In the genomic region with DNA sequence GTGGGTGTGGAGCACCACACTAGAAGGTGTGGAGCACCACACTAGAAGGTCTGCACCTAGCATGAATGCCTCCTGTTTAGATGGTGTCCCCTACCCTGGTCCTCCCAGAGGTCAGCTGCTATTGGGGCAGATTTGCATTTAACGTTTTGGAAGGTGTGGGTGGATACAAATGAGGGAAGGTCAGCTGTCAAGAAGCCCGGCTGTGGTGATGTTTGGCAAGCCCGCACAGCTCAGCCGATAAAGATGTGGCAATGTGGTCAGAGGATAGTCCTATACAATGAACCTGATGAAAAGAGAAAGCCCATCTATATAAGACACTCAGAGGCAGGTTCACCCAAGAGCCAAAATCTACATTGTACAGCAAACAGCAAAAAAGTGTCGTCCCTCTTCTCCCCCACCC, we compare ENCODE assay signal across 15 mouse cellular contexts.
"Had no signal": no experiment of that assay in that cellular context is flagged by ENCODE, and none has a peak within 500 bp of the region (broad histone marks: within the 10 kb centered on the region; RNA-seq: fewer than 3 reads in every experiment).

No protein-coding gene starts in this region.

- H3K27ac ChIP-seq: kidney, embryonic 15.5 days; limb, embryonic 12.5 days; lung, embryonic 15.5 days; midbrain, embryonic 10.5 days; neural tube, embryonic 15.5 days; stomach, embryonic 15.5 days had no signal

- H3K4me3 ChIP-seq: kidney, embryonic 15.5 days; limb, embryonic 12.5 days; lung, embryonic 15.5 days; midbrain, embryonic 10.5 days; myocyte; neural tube, embryonic 15.5 days; stomach, embryonic 15.5 days had no signal

- H3K4me2 ChIP-seq: kidney, embryonic 15.5 days; limb, embryonic 12.5 days; lung, embryonic 15.5 days; neural tube, embryonic 15.5 days; stomach, embryonic 15.5 days had no signal

- H3K9me3 ChIP-seq: kidney, embryonic 15.5 days; lung, embryonic 15.5 days; midbrain, embryonic 10.5 days; neural tube, embryonic 15.5 days; stomach, embryonic 15.5 days had no signal

- ATAC-seq: inflammation-experienced regulatory T-cells, adult 6 months had no signal

- DNase-seq: kidney, adult 18-20 months; liver; midbrain, embryonic 14.5 days; retina, postnatal 1 day; right cerebral cortex, postnatal 4 days; thymus, adult 2 months; thymus, postnatal 25 days had no signal

- H3K36me3 ChIP-seq: kidney, embryonic 15.5 days; limb, embryonic 12.5 days; lung, embryonic 15.5 days; midbrain, embryonic 10.5 days; neural tube, embryonic 15.5 days; stomach, embryonic 15.5 days had no signal

- H3K9ac ChIP-seq: kidney, embryonic 15.5 days; limb, embryonic 12.5 days; lung, embryonic 15.5 days; neural tube, embryonic 15.5 days; stomach, embryonic 15.5 days had no signal

- H3K27me3 ChIP-seq: kidney, embryonic 15.5 days; limb, embryonic 12.5 days; lung, embryonic 15.5 days; neural tube, embryonic 15.5 days; stomach, embryonic 15.5 days had no signal

- H3K4me1 ChIP-seq: lung, embryonic 15.5 days; midbrain, embryonic 10.5 days; neural tube, embryonic 15.5 days; stomach, embryonic 15.5 days had no signal
